Mouse (Mus musculus) liver, embryonic 12.5 days (tissue): ENCODE data around the gene Tmem233. TPM values are rescaled to one million over a fixed set of nuclear protein-coding genes. Genes with fewer than 3 reads are reported as not detected.
A peak's percentile ranks its signal among the peaks of the same experiment; 100 is the strongest.

Source experiments
- ATAC-seq: fragments of 200-750 bp; cut with Nextera tagmentation; 2 replicates; pipeline ENCODE4 v1.8.0; 2017; ENCODE audit warnings: moderate number of reproducible peaks, mild to moderate bottlenecking, moderate library complexity
- H3K27ac ChIP-seq: fragments of 300-500 bp; sonication (generic); 2 replicates; pipeline ENCODE4 v1.5.1; 2016; ENCODE audit warnings: mild to moderate bottlenecking
- H3K27me3 ChIP-seq: fragments of 300-500 bp; sonication (generic); replicated peaks from 2 replicates; pipeline ENCODE4 v1.6.1; 2016; ENCODE audit warnings: mild to moderate bottlenecking, moderate library complexity
- H3K36me3 ChIP-seq: fragments of 300-500 bp; sonication (generic); 2 replicates; pipeline ENCODE4 v1.6.1; 2016; ENCODE audit warnings: mild to moderate bottlenecking, moderate library complexity
- H3K4me1 ChIP-seq: fragments of 300-500 bp; sonication (generic); 2 replicates; pipeline ENCODE4 v1.6.1; 2016
- H3K4me2 ChIP-seq: fragments of 300-500 bp; sonication (generic); 2 replicates; pipeline ENCODE4 v1.6.1; 2016; ENCODE audit warnings: mild to moderate bottlenecking, moderate library complexity
- H3K4me3 ChIP-seq: fragments of 300-500 bp; sonication (generic); 2 replicates; pipeline ENCODE4 v1.5.1; 2016; ENCODE audit warnings: mild to moderate bottlenecking, moderate library complexity
- H3K9ac ChIP-seq: fragments of 300-500 bp; sonication (generic); 2 replicates; pipeline ENCODE4 v1.6.1; 2016; ENCODE audit warnings: mild to moderate bottlenecking, moderate library complexity
- H3K9me3 ChIP-seq: fragments of 300-500 bp; sonication (generic); replicated peaks from 2 replicates; pipeline ENCODE4 v1.6.1; 2016; ENCODE audit warnings: mild to moderate bottlenecking, moderate library complexity
- WGBS: fragments of 180-500 bp; shearing (Covaris S2); methylation state at CpG from one replicate; pipeline ENCODE4 v1.1.7; 2016; ENCODE audit not compliant: insufficient replicate concordance; 5-methylcytosine and 5-hydroxymethylcytosine counted together
- polyA plus RNA-seq: library from polyadenylated mRNA; unstranded; fragments of >200 nt; fragmentation: Nextera tagmentation; extraction: Ambion mirVana; gene quantifications from 2 replicates; pipeline ENCODE4 v1.2.1, GENCODE M21; 2016

Tmem233 gene
- polyA plus RNA-seq, 1 experiment from 2014 or later = not detected

DNA sequence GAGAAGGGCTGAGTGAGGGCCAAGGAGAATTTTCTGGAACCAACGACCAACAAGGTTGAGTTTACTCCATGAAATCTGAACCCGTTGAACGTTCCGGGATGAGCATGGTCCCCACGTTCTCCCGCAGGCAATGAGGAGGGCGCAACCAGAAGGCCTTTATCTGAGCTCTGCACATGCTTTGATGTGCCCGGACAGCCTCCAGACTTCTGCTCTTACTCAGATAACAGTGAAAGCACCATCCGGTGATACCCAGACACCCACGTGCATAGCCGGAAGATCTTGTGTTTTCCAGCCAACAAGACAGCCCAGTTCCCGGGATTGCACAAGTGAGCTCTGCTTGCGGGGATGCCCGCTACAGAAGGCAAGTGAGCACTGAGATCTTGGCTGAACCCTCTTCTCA lies 56.5 kb downstream of the Tmem233 start:
- ATAC-seq = peak; percentile 78

DNA sequence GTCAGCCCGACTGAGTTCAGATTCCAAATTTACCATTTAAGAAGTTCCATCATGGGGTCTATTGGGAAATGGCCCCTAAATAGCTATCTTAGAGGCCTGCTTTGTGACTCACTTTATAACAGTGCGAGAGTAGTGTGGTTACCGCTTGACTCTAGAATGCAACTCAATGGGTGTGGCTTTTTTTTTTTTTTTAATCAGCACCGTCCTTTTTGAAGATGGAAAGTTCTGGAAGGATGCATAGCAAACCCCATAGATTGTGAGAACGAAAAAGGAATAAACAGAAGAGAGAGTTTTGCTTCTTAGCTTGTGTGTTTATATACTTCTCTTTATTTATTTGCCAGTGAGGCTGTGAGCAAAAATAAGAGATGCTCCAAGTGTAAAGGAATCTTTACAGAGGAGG lies 56.9 kb downstream of the Tmem233 start:
- H3K9ac ChIP-seq = peak overlapping the region; percentile 70
- peak overlapping the region; percentile 98 for H3K27ac ChIP-seq
- H3K4me1 ChIP-seq = peaks cover 86% of the 10 kb centered on the region
- no peaks in the 10 kb centered on the region for H3K27me3 ChIP-seq
- ATAC-seq = no peak
- peak overlapping the region; percentile 38 for H3K4me3 ChIP-seq
- H3K4me2 ChIP-seq = peak overlapping the region; percentile 90
- whole genome bisulfite sequencing = 24% methylated on average over 5 of the region's 5 CpGs
- no peaks in the 10 kb centered on the region for H3K9me3 ChIP-seq
- H3K36me3 ChIP-seq = peaks cover 21% of the 10 kb centered on the region

More for the DNA sequence above, 56.5 kb downstream of the Tmem233 start:
- H3K9me3 ChIP-seq = no peaks in the 10 kb centered on the region
- peak overlapping the region; percentile 98 for H3K27ac ChIP-seq
- peaks cover 85% of the 10 kb centered on the region for H3K4me1 ChIP-seq
- H3K4me3 ChIP-seq = peak overlapping the region; percentile 38
- WGBS = 15% methylated on average over 14 of the region's 14 CpGs
- H3K9ac ChIP-seq = peak overlapping the region; percentile 70
- peaks cover 3% of the 10 kb centered on the region; the same call in 1 of the 2 replicates for H3K27me3 ChIP-seq
- peaks cover 17% of the 10 kb centered on the region for H3K36me3 ChIP-seq
- peak overlapping the region; percentile 90 for H3K4me2 ChIP-seq

DNA sequence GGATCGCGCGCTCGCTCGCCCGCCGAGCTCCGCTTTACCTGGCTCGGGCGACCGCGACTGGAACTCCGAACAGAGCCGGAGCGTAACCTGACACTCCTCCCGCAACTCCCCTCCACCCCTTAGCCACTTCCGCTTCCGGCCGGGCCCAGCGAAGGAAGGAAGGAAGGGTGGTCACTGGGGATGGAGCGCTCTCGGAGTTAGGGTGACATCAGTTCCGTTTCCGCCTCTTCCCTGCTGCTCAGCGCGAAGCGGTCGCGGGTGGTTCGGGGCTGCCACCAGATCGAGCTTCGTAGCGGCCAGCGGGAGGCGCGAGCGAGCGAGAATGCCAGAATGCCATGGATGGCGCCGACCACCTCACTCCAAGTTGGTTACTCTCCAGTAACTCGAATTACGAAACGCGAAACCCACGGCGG lies 58.7 kb downstream of the Tmem233 start, which contains the start of gene Prkab1:
Gene Prkab1 (minus strand): TSS at position 182 of the 413 bp plus-strand sequence.
- Histone ChIP-seq H3K36me3 (peaks cover 39% of the 10 kb centered on the region), H3K9ac (peak within 1 kb of the TSS; percentile 99), H3K4me1 (peaks cover 86% of the 10 kb centered on the region), H3K4me2 (peak within 1 kb of the TSS; percentile 90), H3K9me3 (no peaks in the 10 kb centered on the region), H3K4me3 (peak within 1 kb of the TSS; percentile 94), H3K27me3 (no peaks in the 10 kb centered on the region), H3K27ac (peak within 1 kb of the TSS; percentile 98)
- ATAC-seq = peak; percentile 81
- WGBS = under 1% methylated on average over 45 of the region's 46 CpGs

DNA sequence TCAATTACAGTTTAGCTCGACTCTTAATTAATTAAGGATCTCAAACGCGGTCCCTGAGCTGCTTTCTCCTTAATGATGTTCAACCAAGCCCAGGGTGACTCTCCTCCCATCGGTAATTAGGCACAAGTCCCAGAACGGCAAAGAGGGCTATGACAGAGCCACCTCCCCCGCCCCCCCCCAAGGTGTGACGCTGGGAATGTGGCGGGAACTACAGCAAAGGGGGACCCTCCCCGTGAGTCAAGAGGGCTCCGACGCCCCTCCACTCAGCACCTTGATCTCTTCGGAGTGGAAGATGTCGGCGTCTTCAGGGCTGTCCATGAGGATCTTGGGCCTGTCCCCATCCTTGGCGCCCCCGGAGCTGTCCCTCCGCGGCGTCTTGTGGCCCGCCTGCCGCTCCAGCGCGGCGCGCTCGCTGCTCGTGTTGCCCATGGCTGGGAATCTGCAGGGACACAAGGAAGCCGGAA lies 59.2 kb downstream of the Tmem233 start:
- WGBS = 0% methylated on average over 28 of the region's 28 CpGs
- H3K4me2 ChIP-seq = peak overlapping the region; percentile 90
- ATAC-seq = peak; percentile 0; the same call in 1 of the 2 replicates
- peak overlapping the region; percentile 99 for H3K9ac ChIP-seq
- peak overlapping the region; percentile 94 for H3K4me3 ChIP-seq
- H3K27me3 ChIP-seq = no peaks in the 10 kb centered on the region
- no peaks in the 10 kb centered on the region for H3K9me3 ChIP-seq
- H3K27ac ChIP-seq = peak overlapping the region; percentile 98
- peaks cover 86% of the 10 kb centered on the region for H3K4me1 ChIP-seq
- peaks cover 44% of the 10 kb centered on the region for H3K36me3 ChIP-seq

DNA sequence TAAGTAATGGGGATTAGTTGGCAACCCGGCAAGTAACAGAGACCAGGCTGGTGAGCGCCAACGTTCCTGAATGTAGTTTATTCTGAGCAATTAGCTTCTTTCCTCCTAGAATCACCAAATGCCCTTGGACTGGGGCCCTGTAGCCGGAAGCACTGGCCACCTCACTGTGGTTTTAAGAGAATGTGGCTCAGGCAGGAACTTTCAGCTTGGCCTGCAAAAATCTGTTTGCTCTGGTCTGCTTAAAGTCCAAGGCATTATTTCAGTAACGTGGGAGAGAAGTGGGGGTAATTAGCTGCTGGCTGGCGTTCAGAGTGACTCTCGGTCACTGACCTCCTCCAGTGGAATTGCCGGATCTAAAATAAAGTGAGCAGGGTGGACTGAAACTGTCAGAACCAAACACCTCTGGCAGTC lies 59.8 kb downstream of the Tmem233 start:
- Histone ChIP-seq H3K4me1 (peaks cover 86% of the 10 kb centered on the region), H3K4me3 (peak overlapping the region; percentile 94), H3K9ac (peak overlapping the region; percentile 99), H3K9me3 (no peaks in the 10 kb centered on the region), H3K27ac (peak overlapping the region; percentile 98), H3K4me2 (peak overlapping the region; percentile 90), H3K36me3 (peaks cover 50% of the 10 kb centered on the region), H3K27me3 (no peaks in the 10 kb centered on the region)
- ATAC-seq = no peak
- 7% methylated on average over 8 of the region's 8 CpGs for WGBS

DNA sequence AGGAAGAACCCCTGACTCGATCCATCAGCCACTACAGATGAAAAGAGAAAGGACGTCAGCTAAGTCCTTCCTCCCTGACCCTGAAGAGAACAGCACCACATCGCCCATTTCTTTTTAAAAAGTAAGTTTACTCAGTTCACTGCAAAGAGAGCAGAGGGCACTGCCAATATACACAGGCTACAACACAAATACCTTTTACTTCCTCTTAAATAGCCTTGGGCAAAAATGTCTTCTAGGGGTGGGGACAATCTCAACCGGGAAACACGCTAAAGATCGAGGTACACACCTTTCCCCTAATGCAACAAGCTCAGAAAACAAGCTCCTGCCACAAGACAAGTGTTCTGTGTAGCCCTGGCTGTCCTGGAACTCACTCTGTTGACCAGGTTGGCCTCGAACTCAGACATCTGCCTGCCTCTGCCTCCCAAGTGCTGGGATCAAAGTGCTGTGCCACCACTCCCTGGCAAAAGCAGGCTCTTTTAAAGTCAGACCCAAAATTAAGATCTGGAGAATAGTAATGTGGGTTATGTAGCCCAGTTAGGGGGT lies 60.3 kb downstream of the Tmem233 start:
- H3K36me3 ChIP-seq = peaks cover 55% of the 10 kb centered on the region
- peaks cover 86% of the 10 kb centered on the region for H3K4me1 ChIP-seq
- H3K9me3 ChIP-seq = no peaks in the 10 kb centered on the region
- H3K27me3 ChIP-seq = no peaks in the 10 kb centered on the region
- H3K4me3 ChIP-seq = peak overlapping the region; percentile 94
- 18% methylated on average over 7 of the region's 7 CpGs for WGBS
- peak overlapping the region; percentile 99 for H3K9ac ChIP-seq
- no peak for ATAC-seq
- peak overlapping the region; percentile 90 for H3K4me2 ChIP-seq
- peak overlapping the region; percentile 98 for H3K27ac ChIP-seq

DNA sequence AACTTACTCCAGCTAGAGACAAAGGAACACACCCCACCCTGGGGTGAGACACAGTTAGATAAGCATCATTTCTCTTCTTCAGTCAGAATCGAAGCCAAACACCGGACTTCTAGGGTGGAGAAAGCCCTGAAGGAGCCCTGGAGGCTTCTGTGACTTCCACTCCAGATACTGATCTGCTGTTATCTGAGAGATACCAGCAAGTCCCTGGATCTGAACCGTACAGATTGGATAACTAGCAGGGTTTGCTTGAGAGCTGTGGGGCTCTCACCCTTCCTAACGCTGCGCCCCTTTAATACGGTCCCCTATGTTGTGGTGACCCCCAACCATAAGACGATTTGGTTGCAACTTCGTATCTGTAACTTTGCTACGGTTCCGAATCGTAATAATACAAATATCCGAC lies 60.9 kb downstream of the Tmem233 start:
- H3K9ac ChIP-seq = peak overlapping the region; percentile 99
- H3K4me1 ChIP-seq = peaks cover 81% of the 10 kb centered on the region
- H3K36me3 ChIP-seq = peaks cover 61% of the 10 kb centered on the region
- peak; percentile 14 for ATAC-seq
- peak overlapping the region; percentile 98 for H3K27ac ChIP-seq
- 50% methylated on average over 12 of the region's 12 CpGs for WGBS
- H3K9me3 ChIP-seq = no peaks in the 10 kb centered on the region
- H3K4me3 ChIP-seq = peak overlapping the region; percentile 94
- H3K4me2 ChIP-seq = peak overlapping the region; percentile 90
- H3K27me3 ChIP-seq = no peaks in the 10 kb centered on the region

DNA sequence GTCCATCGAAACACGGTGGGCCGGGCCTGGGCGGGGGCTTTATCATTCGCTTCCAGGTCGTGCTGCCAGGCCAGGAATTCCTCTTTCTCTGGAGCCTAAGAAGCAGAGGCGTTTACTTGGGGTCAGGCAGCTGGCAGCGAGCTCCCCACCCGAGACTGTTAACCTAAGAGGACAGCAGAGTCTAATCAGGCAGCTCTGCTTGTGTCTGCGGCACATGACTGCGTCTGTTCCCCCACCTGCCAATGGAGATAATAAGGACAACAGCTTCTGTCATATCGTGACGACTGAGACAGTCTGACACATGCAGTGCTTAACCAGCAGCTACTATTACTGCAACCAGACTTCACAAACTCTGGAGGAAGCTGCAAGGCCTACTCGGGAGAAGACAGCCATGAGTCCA lies 61.5 kb downstream of the Tmem233 start:
- ATAC-seq = peak; percentile 75
- Histone ChIP-seq H3K9me3 (no peaks in the 10 kb centered on the region), H3K27ac (peak overlapping the region; percentile 98), H3K9ac (peak overlapping the region; percentile 99), H3K4me2 (peak overlapping the region; percentile 90), H3K27me3 (no peaks in the 10 kb centered on the region), H3K4me1 (peaks cover 76% of the 10 kb centered on the region), H3K4me3 (peak overlapping the region; percentile 94), H3K36me3 (peaks cover 67% of the 10 kb centered on the region)
- WGBS = 16% methylated on average over 14 of the region's 14 CpGs

DNA sequence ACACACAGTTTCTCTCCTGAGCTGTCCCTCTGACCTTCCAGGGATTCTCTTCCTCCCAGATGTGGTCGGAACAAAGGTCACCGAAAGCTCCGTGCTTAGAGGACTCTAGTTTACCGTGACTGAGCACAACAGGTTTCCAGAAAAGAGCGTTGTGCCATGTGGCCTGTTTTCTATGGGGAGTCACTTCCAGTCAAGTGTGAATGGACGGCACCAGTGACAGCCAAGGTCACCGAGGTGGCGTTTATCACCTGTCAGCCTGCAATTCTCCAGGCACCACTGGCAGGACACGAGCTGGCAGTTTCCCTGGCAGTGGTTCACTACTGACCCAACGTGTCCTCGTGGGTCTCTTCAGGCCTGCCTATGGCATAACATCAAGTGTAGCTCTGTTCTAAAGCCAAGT lies 63.7 kb downstream of the Tmem233 start:
- Histone ChIP-seq H3K4me1 (peaks cover 66% of the 10 kb centered on the region), H3K36me3 (peaks cover 89% of the 10 kb centered on the region), H3K4me3 (peak overlapping the region; percentile 94), H3K4me2 (peak overlapping the region; percentile 90), H3K27me3 (no peaks in the 10 kb centered on the region), H3K9ac (peak overlapping the region; percentile 50), H3K9me3 (no peaks in the 10 kb centered on the region), H3K27ac (peak overlapping the region; percentile 98)
- WGBS = 57% methylated on average over 11 of the region's 11 CpGs
- ATAC-seq = no peak

DNA sequence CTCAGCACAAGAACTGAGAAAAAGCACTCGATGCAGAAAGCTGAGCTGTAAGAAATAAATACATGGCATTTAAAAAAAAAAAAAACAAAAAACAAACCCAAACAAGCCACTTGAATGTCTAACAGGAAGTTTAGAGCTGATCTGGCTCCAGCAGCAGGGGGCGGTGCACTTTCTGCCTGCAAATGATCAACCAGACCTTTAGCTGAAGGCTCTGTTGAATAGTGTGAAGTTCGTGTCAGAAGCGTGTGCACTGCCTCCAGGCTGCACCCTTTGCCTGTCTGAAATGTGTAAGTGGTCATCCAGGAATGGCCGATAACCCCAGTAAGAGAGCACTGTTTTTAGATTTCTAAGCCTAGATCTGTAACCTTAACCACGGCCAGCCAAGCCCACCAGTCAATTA lies 64.3 kb downstream of the Tmem233 start:
- H3K4me1 ChIP-seq = peaks cover 72% of the 10 kb centered on the region
- no peaks in the 10 kb centered on the region for H3K9me3 ChIP-seq
- H3K27ac ChIP-seq = peak overlapping the region; percentile 98
- H3K4me2 ChIP-seq = peak overlapping the region; percentile 90
- H3K36me3 ChIP-seq = peaks cover 94% of the 10 kb centered on the region
- ATAC-seq = no peak
- H3K9ac ChIP-seq = peak overlapping the region; percentile 50
- 63% methylated on average over 6 of the region's 6 CpGs for WGBS
- H3K27me3 ChIP-seq = no peaks in the 10 kb centered on the region
- H3K4me3 ChIP-seq = peak overlapping the region; percentile 94; the same call in 1 of the 2 replicates

DNA sequence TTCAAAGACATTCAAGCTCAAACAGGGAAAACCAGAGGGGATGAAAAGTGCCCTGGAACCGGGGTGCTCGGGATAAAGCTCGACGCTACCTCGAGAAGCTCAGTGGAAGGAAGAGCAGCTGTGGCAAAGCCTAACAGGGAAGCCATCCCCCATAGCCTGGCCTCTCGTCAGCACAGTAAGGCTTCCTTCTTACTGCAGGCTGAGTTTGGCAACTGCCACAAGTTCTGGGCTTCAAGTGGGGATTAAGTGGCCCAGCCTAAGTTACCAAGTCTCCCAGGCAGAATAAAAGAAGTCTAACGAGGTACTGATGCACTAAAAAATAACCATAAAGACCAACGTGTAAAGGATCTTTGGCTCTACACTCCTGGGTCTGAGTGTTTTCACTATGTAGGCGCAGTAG lies 64.8 kb downstream of the Tmem233 start:
- WGBS = 81% methylated on average over 9 of the region's 9 CpGs
- Histone ChIP-seq H3K9me3 (no peaks in the 10 kb centered on the region), H3K27me3 (no peaks in the 10 kb centered on the region), H3K27ac (peak overlapping the region; percentile 98; the same call in 1 of the 2 replicates), H3K9ac (no peak overlapping the region; the same call in 1 of the 2 replicates), H3K4me3 (no peak overlapping the region), H3K4me1 (peaks cover 77% of the 10 kb centered on the region), H3K36me3 (peaks cover 100% of the 10 kb centered on the region), H3K4me2 (no peak overlapping the region)
- no peak for ATAC-seq

DNA sequence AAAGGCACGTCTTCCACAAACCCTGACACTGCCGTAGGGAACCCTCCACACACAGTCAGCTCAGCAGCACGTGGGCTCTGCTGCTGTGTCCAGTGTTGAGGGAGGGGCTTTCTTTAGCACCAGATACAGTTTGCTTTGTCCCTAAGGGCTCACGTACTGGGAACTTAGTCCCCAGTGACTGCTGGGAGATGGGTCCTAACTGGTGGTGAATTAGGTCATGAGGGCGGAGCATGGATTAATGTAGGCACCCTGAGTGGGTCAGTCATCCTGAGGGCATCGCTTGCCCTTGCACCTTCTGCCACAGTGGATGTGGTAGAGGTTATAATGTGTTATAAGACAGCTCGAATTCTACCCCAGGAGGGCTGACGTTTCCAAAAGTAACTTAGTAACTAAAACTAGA lies 65.7 kb downstream of the Tmem233 start:
- Histone ChIP-seq H3K4me2 (no peak overlapping the region), H3K36me3 (peaks cover 98% of the 10 kb centered on the region), H3K27ac (0 out of 2 replicates have a peak overlapping the region, but pooled peaks have one; percentile 48), H3K27me3 (no peaks in the 10 kb centered on the region), H3K4me1 (peaks cover 73% of the 10 kb centered on the region), H3K9me3 (no peaks in the 10 kb centered on the region), H3K4me3 (no peak overlapping the region), H3K9ac (no peak overlapping the region)
- ATAC-seq = no peak
- WGBS = 88% methylated on average over 8 of the region's 8 CpGs
